Mouse (Mus musculus) neutrophil, adult 59 days (primary cell): ENCODE data around the gene Pofut2. TPM values are rescaled to one million over a fixed set of nuclear protein-coding genes. Genes with fewer than 3 reads are reported as not detected.

ENCODE experiments used
- total RNA-seq, 2 experiments: library from RNA; stranded (reverse); gene quantifications; 1 replicate in 1 of 2; 2 replicates in 1 of 2; pipeline ENCODE4 v1.2.4; 2023

Pofut2 gene
- total RNA-seq: 10 to 100 TPM; 24.0 TPM

DNA sequence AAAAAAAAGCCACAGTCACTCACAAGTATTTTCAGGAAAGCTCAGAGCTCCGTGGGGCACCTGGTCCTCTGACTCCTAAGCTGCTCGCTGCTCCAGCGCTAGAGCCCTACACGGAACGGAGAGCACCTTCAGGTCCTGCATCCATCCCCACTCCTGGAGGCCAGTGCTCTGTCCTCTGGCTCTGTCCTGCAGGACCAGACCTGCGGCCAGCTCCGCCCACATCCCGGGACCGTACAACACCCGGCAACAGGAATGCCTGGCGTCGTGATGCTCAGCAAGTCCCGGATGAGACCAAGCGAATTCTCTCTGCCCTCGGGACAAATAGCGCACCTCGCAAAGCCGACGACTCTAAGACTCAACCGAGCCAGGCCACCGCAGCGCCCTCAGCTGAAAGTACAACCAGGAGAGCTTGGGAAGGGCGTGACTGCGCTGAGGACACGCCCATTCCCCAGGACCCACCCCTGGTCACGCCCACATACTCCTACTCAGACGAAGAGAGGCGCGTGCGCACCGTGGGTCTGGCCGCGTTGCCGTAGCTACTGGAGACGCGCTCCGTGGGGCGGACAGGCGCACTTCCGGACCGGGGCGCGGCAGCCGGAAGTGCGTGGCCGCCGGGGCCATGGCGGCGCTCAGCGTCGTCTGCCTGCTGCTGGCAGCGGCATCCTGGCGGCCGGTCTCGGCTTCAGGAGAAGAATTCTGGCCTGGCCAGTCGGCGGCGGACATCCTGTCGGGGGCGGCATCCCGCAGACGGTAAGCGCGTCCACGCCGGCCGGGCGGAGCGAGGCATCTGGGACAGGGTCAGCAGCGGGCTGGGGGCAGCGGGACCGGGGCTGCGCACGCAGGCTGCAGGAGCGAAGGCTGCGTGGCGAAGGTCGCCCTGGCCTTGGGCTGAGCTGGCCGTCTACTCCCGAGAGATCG lies at the start of gene Pofut2:
Gene Pofut2 (plus strand): TSS at position 515 of the 918 bp plus-strand sequence.

Other genes starting within 250 kb of the Pofut2 start
- gene Slc19a1, start 227.0 kb upstream of the Pofut2 start, total RNA-seq: 1 to 10 TPM; 3.8 to 4.6 TPM
- gene Col18a1, start 92.7 kb upstream of the Pofut2 start, total RNA-seq: under 1 TPM; 0.07 to 0.36 TPM
- under 1 TPM; 0.22 to 0.36 TPM for gene Adarb1, start 159.1 kb downstream of the Pofut2 start, total RNA-seq